Mouse (Mus musculus) CH12.LX (cell line): ENCODE measurements at regions not wholly inside any gene's neighbourhood (a gene's known extent, or its start where the extent isn't known, plus 50 kb on each side); places are given as distances from the start of the nearest gene placed in this dataset.

Experiments
- CTCF ChIP-seq, 2 experiments: IDR thresholded peaks in 1 of 2; conservative IDR thresholded peaks in 1 of 2; 2 replicates each; pipeline ENCODE4 v1.5.1; 2011 to 2012; ENCODE audit warnings: low read depth in 2 of 2, low read length in 2 of 2, improper control_type of control experiment in 1 of 2, inconsistent platforms in 1 of 2, mild to moderate bottlenecking in 1 of 2, moderate library complexity in 1 of 2
- KAT2A ChIP-seq: IDR thresholded peaks from 2 replicates; pipeline ENCODE4 v1.6.1; 2012; ENCODE audit warnings: low read length, improper control_type of control experiment, inconsistent platforms; ENCODE audit not compliant: insufficient replicate concordance
- RAD21 ChIP-seq: IDR thresholded peaks from 2 replicates; pipeline ENCODE4 v1.6.1; 2011; ENCODE audit warnings: low read depth, mild to moderate bottlenecking, low read length, improper control_type of control experiment, moderate library complexity

GRCm38 (mm10) chr12:92193934-92194685 is 345.2 kb upstream of the Sel1l start:
- TF ChIP-seq CTCF (conservative IDR thresholded peaks at IDR 0.05 in 1 of 2, IDR thresholded peaks at IDR 0.05 in 1 of 2; ENCODE audit: low read depth in 2 of 2, low read length in 2 of 2) (no peak), RAD21 (no peak), KAT2A (no peak)
